Mouse (Mus musculus): Measurements from ENCODE around the gene Chtop.

DNA sequence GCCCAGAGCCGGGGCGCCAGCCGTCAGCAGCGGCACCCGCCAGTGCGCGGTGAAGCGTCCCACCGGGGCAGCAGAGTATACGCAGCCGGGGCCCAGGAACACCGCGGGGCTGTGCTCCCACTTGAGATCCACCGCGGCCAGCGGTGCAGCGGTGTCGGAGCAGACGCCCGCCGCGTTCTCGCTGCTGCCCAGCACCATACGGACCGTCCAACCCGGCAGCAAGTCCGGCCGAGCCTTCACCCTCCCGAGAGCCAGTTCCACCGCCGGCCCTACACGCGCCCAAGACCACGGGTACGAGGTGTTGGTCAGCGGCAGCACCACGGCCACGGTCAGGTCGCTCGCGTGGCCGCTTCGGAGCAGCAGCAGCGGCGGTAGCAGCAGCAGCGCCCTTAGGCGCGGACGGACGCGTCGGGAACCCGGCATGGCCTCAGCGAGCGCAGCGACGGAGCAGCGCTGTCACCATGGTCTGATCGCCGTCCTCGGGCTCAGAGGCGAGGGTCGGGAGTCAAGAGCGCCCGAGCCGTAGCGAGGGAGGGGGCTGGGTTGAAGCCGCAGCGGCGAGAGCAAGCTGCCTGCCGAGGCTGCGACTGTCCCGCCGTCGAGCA, 44.1 kb downstream of the Chtop start:
- TF ChIP-seq CTCF (IDR thresholded peaks at IDR 0.05; ENCODE audit: borderline replicate concordance, insufficient read depth, low read depth, low read length) (no peak), POLR2A (IDR thresholded peaks at IDR 0.05; ENCODE audit: borderline replicate concordance, insufficient read depth, low read length) (no peak)

Measured in cerebellum, adult 2 months (tissue).